Mouse (Mus musculus) liver, embryonic 14.5 days (tissue): ENCODE measurements around the gene Ifi209. TPM values are rescaled to one million over a fixed set of nuclear protein-coding genes. Genes with fewer than 3 reads are reported as not detected.
"Not testable (repeated sequence)": the region's sequence is repeated elsewhere in the genome, so short reads cannot be mapped to it uniquely, and the experiment has no call there.

Source experiments
- ATAC-seq: fragments of 200-750 bp; cut with Nextera tagmentation; 2 replicates; pipeline ENCODE4 v1.8.0; 2017; ENCODE audit warnings: moderate number of reproducible peaks, mild to moderate bottlenecking, moderate library complexity; ENCODE audit not compliant: insufficient read depth
- DNase-seq, 3 experiments: peaks; one replicate each; pipeline ENCODE4 v3.0.0-alpha.2; 2012 to 2013; ENCODE audit warnings: low read depth in 3 of 3, low spot score in 3 of 3
- H3K27ac ChIP-seq: fragments of 300-500 bp; sonication (generic); 2 replicates; pipeline ENCODE4 v1.5.1; 2014; ENCODE audit warnings: moderate library complexity, mild to moderate bottlenecking, control low read depth, inconsistent platforms
- H3K27me3 ChIP-seq: fragments of 300-500 bp; sonication (generic); 2 replicates; pipeline ENCODE4 v1.6.1; 2014; ENCODE audit warnings: mild to moderate bottlenecking, low read length, moderate library complexity; ENCODE audit not compliant: control insufficient read depth, insufficient read depth
- H3K36me3 ChIP-seq: fragments of 300-500 bp; sonication (generic); replicated peaks from 2 replicates; pipeline ENCODE4 v1.6.1; 2014; ENCODE audit warnings: low read depth; ENCODE audit not compliant: control insufficient read depth, insufficient read depth
- H3K4me1 ChIP-seq, 2 experiments: fragments of 200-500 bp in 1 of 2; fragments of 300-500 bp in 1 of 2; sonication (generic) in 1 of 2; replicated peaks; 2 replicates each; pipeline ENCODE4 v1.6.1; 2012 to 2014; ENCODE audit warnings: antibody characterized with exemption in 1 of 2, inconsistent platforms in 1 of 2, low read length in 1 of 2; ENCODE audit not compliant: control insufficient read depth in 2 of 2, insufficient read depth in 2 of 2
- H3K4me2 ChIP-seq: fragments of 300-500 bp; sonication (generic); 2 replicates; pipeline ENCODE4 v1.6.1; 2014; ENCODE audit warnings: low read depth, mild to moderate bottlenecking, control low read depth, moderate library complexity
- H3K4me3 ChIP-seq, 2 experiments: fragments of 200-500 bp in 1 of 2; fragments of 300-500 bp in 1 of 2; sonication (generic) in 1 of 2; 2 replicates each; pipeline ENCODE4 v1.5.1; 2012 to 2014; ENCODE audit warnings: low read depth in 2 of 2, low read length in 2 of 2, mild to moderate bottlenecking in 2 of 2, control low read depth in 1 of 2, inconsistent platforms in 1 of 2, moderate library complexity in 1 of 2; ENCODE audit not compliant: insufficient read depth in 1 of 2
- H3K9ac ChIP-seq: fragments of 300-500 bp; sonication (generic); replicated peaks from 2 replicates; pipeline ENCODE4 v1.6.1; 2014; ENCODE audit warnings: mild to moderate bottlenecking, control low read depth, moderate library complexity
- H3K9me3 ChIP-seq: fragments of 300-500 bp; sonication (generic); 2 replicates; pipeline ENCODE4 v1.6.1; 2016; ENCODE audit warnings: low read length, mixed read lengths; ENCODE audit not compliant: control insufficient read depth
- CTCF ChIP-seq: IDR thresholded peaks from 2 replicates; pipeline ENCODE4 v1.5.1; 2016; ENCODE audit warnings: antibody characterized with exemption, low read depth, control low read depth
- EP300 ChIP-seq: IDR thresholded peaks from 2 replicates; pipeline ENCODE4 v1.6.1; 2016; ENCODE audit warnings: antibody characterized with exemption, low read depth
- WGBS: fragments of 180-500 bp; shearing (Covaris S2); extraction: QIAGEN DNeasy Blood & Tissue Kit; methylation state at CpG from one replicate; pipeline ENCODE4 v1.1.7; 2014; ENCODE audit not compliant: insufficient replicate concordance; 5-methylcytosine and 5-hydroxymethylcytosine counted together
- polyA plus RNA-seq, 2 experiments: library from polyadenylated mRNA; depleted of rRNA in 1 of 2; stranded (reverse) in 1 of 2; unstranded in 1 of 2; fragments of >200 nt; fragmentation: Nextera tagmentation in 1 of 2; extraction: Ambion mirVana in 1 of 2; gene quantifications; 2 replicates each; pipeline versions ENCODE4 v1.2.1 to v1.2.3; 2012 to 2014

The Ifi209 gene
- polyA plus RNA-seq, 2 experiments: 0.22 to 0.38 TPM

- H3K4me2 ChIP-seq: no peak overlapping the region
- H3K4me3 ChIP-seq: no peak overlapping the region
- WGBS: 26% methylated on average over 2 of the region's 2 CpGs
- H3K27me3 ChIP-seq: no peaks in the 10 kb centered on the region
- TF ChIP-seq CTCF (no peak), EP300 (no peak)
- H3K9me3 ChIP-seq: no peaks in the 10 kb centered on the region
- H3K27ac ChIP-seq: no peak overlapping the region
- no peaks in the 10 kb centered on the region for H3K4me1 ChIP-seq
- no peak for ATAC-seq
- DNase-seq: no peak
- no peak overlapping the region for H3K9ac ChIP-seq
- no peaks in the 10 kb centered on the region for H3K36me3 ChIP-seq
Observed at GRCm38 (mm10) chr1:173626686-173627085, 4.0 kb upstream of the Ifi209 start.

DNA sequence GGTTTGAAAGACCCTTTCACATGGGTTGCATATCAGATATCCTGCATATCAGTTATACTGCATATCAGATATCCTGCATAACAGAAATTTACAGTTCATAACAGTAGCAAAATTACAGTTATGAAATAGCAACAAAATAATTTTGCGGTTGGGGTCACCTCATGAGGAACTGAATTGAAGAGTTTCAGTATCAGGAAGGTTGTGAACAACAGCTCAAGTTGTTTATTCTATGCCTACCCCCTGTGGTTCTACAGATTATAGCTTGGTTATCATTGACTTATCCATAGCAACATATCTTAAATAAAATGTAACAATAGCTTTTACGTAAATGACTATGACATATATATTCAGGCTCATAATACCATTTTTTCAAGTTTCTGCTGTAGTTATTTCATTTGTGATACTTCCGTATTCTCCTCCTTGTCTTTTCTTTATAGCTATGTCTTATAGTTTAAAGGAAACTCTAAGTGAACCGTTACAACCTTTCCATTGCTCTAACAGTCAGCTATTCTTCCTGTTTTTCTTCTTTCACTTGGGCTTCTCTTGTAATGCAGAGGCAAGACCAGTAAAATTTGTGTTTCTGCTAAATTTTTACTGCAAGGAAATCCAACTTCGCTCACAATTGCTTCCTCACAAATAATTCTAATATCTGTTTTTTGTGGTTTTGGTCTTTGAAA is 3.4 kb downstream of the Ifi209 start:
- DNase-seq (no peak), ATAC-seq (no peak)
- H3K4me1 ChIP-seq: no peaks in the 10 kb centered on the region
- no peaks in the 10 kb centered on the region for H3K9me3 ChIP-seq
- TF ChIP-seq EP300 (no peak), CTCF (no peak)
- H3K4me2 ChIP-seq: no peak overlapping the region
- H3K27ac ChIP-seq: no peak overlapping the region
- H3K36me3 ChIP-seq: no peaks in the 10 kb centered on the region
- no peak overlapping the region for H3K9ac ChIP-seq
- WGBS: 62% methylated on average over 5 of the region's 5 CpGs
- H3K4me3 ChIP-seq: no peak overlapping the region
- no peaks in the 10 kb centered on the region for H3K27me3 ChIP-seq

GRCm38 (mm10) chr1:173645393-173645792 is 14.7 kb downstream of the Ifi209 start:
- Histone ChIP-seq H3K27me3 (no peaks in the 10 kb centered on the region), H3K9me3 (no peaks in the 10 kb centered on the region), H3K27ac (no peak overlapping the region), H3K9ac (no peak overlapping the region), H3K4me2 (no peak overlapping the region), H3K4me3 (no peak overlapping the region), H3K36me3 (no peaks in the 10 kb centered on the region), H3K4me1 (no peaks in the 10 kb centered on the region)
- TF ChIP-seq CTCF (no peak), EP300 (no peak)
- WGBS: 37% methylated on average over 2 of the region's 2 CpGs
- ATAC-seq: no peak
- DNase-seq: no peak

DNA sequence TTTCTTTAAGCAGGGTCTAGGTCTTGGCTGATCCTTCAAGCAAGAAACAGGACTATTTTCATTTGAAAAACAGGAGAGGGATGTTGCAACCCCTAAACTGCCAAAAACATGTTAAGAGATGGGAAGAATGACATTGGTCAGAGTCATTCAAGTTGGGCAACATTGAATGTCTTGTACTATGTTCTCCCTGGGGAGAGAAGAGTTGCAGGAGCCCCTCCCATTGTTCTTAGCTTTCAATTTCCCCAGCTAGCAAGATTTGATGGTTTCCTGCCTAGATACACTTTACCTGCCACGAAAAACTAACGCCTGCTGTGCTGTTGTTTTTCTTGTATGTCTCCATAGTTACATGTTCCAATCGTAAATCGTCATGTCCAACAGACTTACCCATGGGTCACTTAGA is 27.3 kb downstream of the Ifi209 start:
- TF ChIP-seq CTCF (no peak), EP300 (no peak)
- no peaks in the 10 kb centered on the region for H3K27me3 ChIP-seq
- no peaks in the 10 kb centered on the region for H3K36me3 ChIP-seq
- H3K4me2 ChIP-seq: no peak overlapping the region
- no peaks in the 10 kb centered on the region for H3K4me1 ChIP-seq
- ATAC-seq: no peak
- H3K9ac ChIP-seq: no peak overlapping the region
- WGBS: 53% methylated on average over 4 of the region's 4 CpGs
- no peak for DNase-seq
- H3K4me3 ChIP-seq: no peak overlapping the region
- no peaks in the 10 kb centered on the region for H3K9me3 ChIP-seq
- H3K27ac ChIP-seq: no peak overlapping the region

- H3K27me3 ChIP-seq, ATAC-seq, H3K9ac ChIP-seq, DNase-seq, H3K27ac ChIP-seq, H3K9me3 ChIP-seq, H3K4me1 ChIP-seq, H3K4me3 ChIP-seq, H3K4me2 ChIP-seq, H3K36me3 ChIP-seq: not testable (repeated sequence)
- WGBS: 31% methylated on average over 3 of the region's 3 CpGs
Observed at GRCm38 (mm10) chr1:173673458-173674097, 42.9 kb downstream of the Ifi209 start, which contains the start of gene Ifi208. TSS of gene Ifi208 (plus strand) at chr1:173673675.

DNA sequence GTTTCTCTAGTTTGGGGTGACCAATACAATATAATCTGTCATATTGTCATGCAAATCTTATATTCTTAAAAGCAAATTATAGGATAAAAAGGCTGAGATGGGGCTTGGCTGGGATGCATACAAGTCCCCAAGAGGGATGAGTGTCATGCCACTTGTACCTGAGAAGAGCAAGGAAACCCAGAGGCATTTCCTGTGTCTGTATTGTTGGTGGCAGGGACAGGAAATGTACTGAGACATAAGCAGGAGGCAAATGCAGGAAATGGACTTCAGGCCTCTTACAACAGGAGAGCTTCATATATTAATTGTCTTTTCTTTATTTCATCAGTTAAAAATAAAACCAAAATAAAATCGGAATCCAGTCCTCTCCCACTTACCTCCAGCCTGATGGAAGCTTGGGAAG is 47.9 kb downstream of the Ifi209 start:
- 38% methylated on average over 1 of the region's 1 CpGs for WGBS
- H3K4me1 ChIP-seq, H3K9me3 ChIP-seq, DNase-seq, H3K9ac ChIP-seq, ATAC-seq, H3K36me3 ChIP-seq, H3K4me3 ChIP-seq, H3K27me3 ChIP-seq, H3K27ac ChIP-seq, H3K4me2 ChIP-seq: not testable (repeated sequence)
